Mouse (Mus musculus) 3T3-L1 (cell line): ENCODE measurements around the gene Zfp62.

Source experiments
- DNase-seq: peaks from one replicate; pipeline ENCODE4 v3.0.0-alpha.2; 2015; ENCODE audit warnings: low read depth, low spot score

Gene Zfp62

GRCm38 (mm10) chr11:49247255-49247654 is 44.2 kb downstream of the Zfp62 start:
- peak; percentile 46 for DNase-seq

- peak; percentile 47 for DNase-seq
Observed at GRCm38 (mm10) chr11:49248226-49248973, 45.3 kb downstream of the Zfp62 start.

GRCm38 (mm10) chr11:49248974-49249700 is 46.0 kb downstream of the Zfp62 start:
- DNase-seq: no peak

- DNase-seq: no peak
Observed at GRCm38 (mm10) chr11:49249811-49250421, 46.8 kb downstream of the Zfp62 start.

GRCm38 (mm10) chr11:49250422-49251379 is 47.6 kb downstream of the Zfp62 start:
- DNase-seq: peak; percentile 88

- DNase-seq: no peak
Observed at GRCm38 (mm10) chr11:49251380-49251761, 48.3 kb downstream of the Zfp62 start.

- no peak for DNase-seq
Observed at GRCm38 (mm10) chr11:49252048-49252447, 49.0 kb downstream of the Zfp62 start.

GRCm38 (mm10) chr11:49253035-49253434 is 49.9 kb downstream of the Zfp62 start:
- no peak for DNase-seq

GRCm38 (mm10) chr11:49259296-49259695 is 56.2 kb downstream of the Zfp62 start:
- no peak for DNase-seq

- no peak for DNase-seq
Observed at GRCm38 (mm10) chr11:49259829-49260228, 56.7 kb downstream of the Zfp62 start.

- DNase-seq: no peak
Observed at GRCm38 (mm10) chr11:49260598-49261312, 57.7 kb downstream of the Zfp62 start.

- DNase-seq: no peak
Observed at GRCm38 (mm10) chr11:49261313-49261855, 58.3 kb downstream of the Zfp62 start.

GRCm38 (mm10) chr11:49262286-49262685 is 59.2 kb downstream of the Zfp62 start:
- no peak for DNase-seq

GRCm38 (mm10) chr11:49263149-49263548 is 60.1 kb downstream of the Zfp62 start:
- no peak for DNase-seq

GRCm38 (mm10) chr11:49264081-49264480 is 61.0 kb downstream of the Zfp62 start:
- no peak for DNase-seq

GRCm38 (mm10) chr11:49264622-49265021 is 61.5 kb downstream of the Zfp62 start:
- no peak for DNase-seq

- DNase-seq: no peak
Observed at GRCm38 (mm10) chr11:49265101-49265500, 62.0 kb downstream of the Zfp62 start.

- DNase-seq: no peak
Observed at GRCm38 (mm10) chr11:49266671-49267070, 63.6 kb downstream of the Zfp62 start.

GRCm38 (mm10) chr11:49267316-49267715 is 64.2 kb downstream of the Zfp62 start:
- no peak for DNase-seq

- DNase-seq: no peak
Observed at GRCm38 (mm10) chr11:49267970-49268579, 65.0 kb downstream of the Zfp62 start.
